Mouse (Mus musculus): ENCODE data around the gene Clec10a. TPM values are rescaled to one million over a fixed set of nuclear protein-coding genes. Genes with fewer than 3 reads are reported as not detected.
"Not testable (repeated sequence)": the region's sequence is repeated elsewhere in the genome, so short reads cannot be mapped to it uniquely, and the experiment has no call there.

The Clec10a gene
- 9.9 and 14.6 TPM in 2 replicates for total RNA-seq (2017)

DNA sequence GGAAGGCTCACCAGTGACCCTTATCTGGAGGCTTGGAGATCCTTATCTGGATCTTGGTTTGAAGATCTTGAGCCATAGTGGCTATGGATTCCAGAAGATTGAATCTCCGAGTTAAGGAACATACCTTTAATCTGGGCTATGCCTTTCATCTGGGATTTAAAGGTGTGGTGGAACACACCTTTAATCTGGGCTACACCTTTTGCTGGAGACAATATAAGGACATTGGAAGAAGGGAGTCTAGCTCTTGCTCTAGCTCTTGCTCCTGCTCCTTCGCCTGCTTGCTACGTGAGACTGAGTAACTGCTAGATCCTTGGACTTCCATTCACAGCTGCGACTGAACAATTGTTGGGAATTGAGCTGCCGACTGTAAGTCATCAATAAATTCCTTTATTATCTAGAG lies at the start of gene Clec10a:
Gene Clec10a (plus strand): TSS at position 301 of the 400 bp plus-strand sequence.
- ATAC-seq (replicated peaks in 1 of 2; ENCODE audit: insufficient read depth in 1 of 2, low FRiP score in 2 of 2, low TSS enrichment in 1 of 2, low read depth in 1 of 2, poor library complexity in 2 of 2, severe bottlenecking in 2 of 2): not testable (repeated sequence)

DNA sequence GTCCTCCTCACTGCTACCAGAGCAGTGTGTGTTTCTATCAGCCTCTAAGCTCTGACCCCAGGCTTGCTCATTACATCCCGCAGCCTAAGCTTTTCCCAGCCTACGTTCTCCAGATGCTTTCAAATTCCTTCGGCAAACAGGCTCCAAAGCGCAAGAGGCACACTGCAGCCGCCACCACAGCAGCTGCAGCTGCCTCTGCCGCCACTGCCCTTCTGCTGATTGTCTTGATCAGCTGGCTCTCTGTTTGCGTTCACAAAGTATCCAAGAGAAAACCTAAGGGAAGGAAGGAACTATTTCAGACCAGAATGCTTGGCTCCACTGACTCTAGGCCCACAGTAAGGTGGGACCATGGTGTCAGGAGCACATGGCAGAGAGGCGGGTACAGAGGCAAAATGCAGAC lies 48.9 kb upstream of the Clec10a start:
- ATAC-seq (replicated peaks in 1 of 2; ENCODE audit: insufficient read depth in 1 of 2, low FRiP score in 2 of 2, low TSS enrichment in 1 of 2, low read depth in 1 of 2, poor library complexity in 2 of 2, severe bottlenecking in 2 of 2): no peak

DNA sequence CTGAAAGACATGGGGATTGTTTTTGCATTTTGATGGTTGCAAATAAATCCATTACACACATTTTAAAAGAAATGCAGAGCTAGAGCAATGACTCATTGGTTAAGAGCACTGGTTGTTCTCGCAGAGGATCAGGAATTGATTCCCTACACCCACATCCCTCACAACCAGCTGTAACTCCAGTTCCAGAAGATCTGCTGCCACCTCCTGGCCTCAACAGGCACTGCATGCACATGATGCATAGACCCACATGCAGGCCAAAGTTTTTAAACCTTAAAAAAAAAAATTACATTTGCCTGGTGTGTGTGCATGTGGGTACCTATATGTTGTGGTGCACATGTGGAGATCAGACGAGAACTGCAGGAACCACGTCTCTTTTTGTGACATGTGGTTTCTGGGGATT lies 45.9 kb upstream of the Clec10a start:
- ATAC-seq (replicated peaks in 1 of 2; ENCODE audit: insufficient read depth in 1 of 2, low FRiP score in 2 of 2, low TSS enrichment in 1 of 2, low read depth in 1 of 2, poor library complexity in 2 of 2, severe bottlenecking in 2 of 2): 0 out of 4 replicates have a peak, but pooled peaks of 1 of the 2 experiments have one; percentile 39

DNA sequence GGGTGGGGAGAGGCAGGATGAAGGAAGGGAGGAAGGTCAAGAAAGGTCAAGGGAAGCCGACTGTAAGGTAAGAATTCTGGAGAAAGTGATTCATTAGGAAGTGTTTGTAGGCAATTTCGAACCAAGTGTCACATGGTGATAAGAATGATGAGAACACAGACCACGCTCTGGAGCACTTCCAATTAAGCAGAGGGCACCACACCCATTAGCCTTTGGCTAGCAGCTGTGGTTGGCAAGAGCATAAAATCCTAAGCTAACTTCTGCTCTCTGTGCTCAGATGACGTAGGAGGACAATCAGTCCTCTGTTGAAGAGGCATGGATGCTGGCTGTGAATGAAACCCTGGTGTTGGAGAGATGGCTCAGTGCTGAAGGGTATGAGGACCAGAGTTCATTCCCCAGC lies 41.4 kb upstream of the Clec10a start:
- no peak for ATAC-seq (replicated peaks in 1 of 2; ENCODE audit: insufficient read depth in 1 of 2, low FRiP score in 2 of 2, low TSS enrichment in 1 of 2, low read depth in 1 of 2, poor library complexity in 2 of 2, severe bottlenecking in 2 of 2)

DNA sequence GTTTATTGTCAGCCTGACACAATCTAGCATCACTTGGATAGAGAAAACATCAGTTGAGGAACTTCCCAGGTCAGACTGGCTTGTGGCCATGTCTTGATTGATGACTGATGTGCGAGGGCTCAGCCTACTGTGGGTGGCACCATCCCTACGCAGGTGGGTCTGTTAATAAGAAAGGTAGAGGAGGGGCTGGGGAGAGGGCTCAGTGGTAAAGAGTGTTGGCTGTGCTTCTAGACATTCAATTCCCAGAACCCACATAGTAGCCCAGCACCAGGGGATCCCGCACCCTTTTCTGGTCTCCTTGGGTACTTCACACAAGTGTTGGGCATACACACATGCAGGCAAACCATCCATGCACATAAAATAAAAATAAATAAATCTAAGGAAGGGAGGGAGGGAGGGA lies 40.1 kb upstream of the Clec10a start:
- no peak for ATAC-seq (replicated peaks in 1 of 2; ENCODE audit: insufficient read depth in 1 of 2, low FRiP score in 2 of 2, low TSS enrichment in 1 of 2, low read depth in 1 of 2, poor library complexity in 2 of 2, severe bottlenecking in 2 of 2)

DNA sequence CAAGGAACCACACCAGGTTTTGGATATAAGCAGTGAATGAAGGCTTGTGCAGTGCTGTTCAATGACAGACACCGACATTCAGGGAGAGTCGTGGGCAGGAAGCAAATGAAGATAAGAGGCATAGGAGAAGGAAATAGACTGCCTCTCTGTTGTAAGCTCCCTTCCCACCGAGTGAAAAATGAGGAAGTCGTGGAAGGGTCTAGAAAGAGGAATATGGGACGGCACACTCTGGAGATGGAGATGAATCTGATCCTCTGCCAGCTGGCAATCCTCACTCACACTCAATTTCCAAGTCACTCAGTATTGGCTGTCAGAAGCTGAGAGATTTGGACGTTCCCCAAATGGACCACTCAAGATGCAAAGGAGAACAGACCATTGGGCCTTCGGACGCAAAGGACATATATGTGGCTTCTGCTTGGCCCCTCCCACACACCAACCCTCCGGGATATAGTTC lies 26.0 kb upstream of the Clec10a start, which contains the start of gene Mgl2:
Gene Mgl2 (plus strand): TSS at position 404 of the 454 bp plus-strand sequence.
- peak; percentile 62 to 66; a peak in 3 of 4 replicates for ATAC-seq (replicated peaks in 1 of 2; ENCODE audit: insufficient read depth in 1 of 2, low FRiP score in 2 of 2, low TSS enrichment in 1 of 2, low read depth in 1 of 2, poor library complexity in 2 of 2, severe bottlenecking in 2 of 2)

DNA sequence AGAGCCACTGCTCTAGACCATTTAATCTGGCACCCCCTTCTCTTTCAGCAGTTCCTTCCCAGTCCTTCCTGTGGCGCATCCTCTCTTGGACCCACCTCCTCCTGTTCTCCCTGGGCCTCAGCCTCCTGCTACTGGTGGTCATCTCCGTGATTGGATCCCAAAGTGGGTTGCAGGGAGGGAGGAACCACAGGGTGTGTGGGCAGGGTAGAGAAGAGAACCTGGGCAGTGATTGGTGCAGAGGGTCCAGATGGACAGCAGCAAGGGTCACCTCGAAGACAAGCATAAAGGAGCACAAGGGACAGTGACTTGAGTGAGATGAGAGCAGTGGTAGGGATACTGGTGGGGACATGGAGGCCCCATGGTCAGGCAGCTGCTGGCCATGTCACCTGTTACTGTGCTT lies 21.0 kb upstream of the Clec10a start:
- ATAC-seq (replicated peaks in 1 of 2; ENCODE audit: insufficient read depth in 1 of 2, low FRiP score in 2 of 2, low TSS enrichment in 1 of 2, low read depth in 1 of 2, poor library complexity in 2 of 2, severe bottlenecking in 2 of 2): not testable (repeated sequence)

DNA sequence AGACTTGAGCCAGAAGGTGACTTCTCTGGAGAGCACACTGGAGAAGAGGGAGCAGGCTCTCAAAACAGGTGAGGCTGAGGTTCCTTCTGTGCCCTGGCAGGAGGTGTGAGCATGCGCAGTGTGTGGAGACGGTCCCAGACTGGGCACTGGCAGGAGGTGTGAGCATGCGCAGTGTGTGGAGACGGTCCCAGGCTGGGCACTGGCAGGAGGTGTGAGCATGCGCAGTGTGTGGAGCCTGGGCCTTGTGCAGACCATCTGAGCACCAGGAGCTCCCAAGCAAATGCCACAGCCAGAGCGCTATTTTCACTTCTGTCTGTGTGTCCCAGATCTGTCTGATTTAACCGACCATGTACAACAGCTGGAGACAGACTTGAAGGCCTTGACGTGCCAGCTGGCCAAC lies 20.1 kb upstream of the Clec10a start:
- ATAC-seq (replicated peaks in 1 of 2; ENCODE audit: insufficient read depth in 1 of 2, low FRiP score in 2 of 2, low TSS enrichment in 1 of 2, low read depth in 1 of 2, poor library complexity in 2 of 2, severe bottlenecking in 2 of 2): not testable (repeated sequence)

DNA sequence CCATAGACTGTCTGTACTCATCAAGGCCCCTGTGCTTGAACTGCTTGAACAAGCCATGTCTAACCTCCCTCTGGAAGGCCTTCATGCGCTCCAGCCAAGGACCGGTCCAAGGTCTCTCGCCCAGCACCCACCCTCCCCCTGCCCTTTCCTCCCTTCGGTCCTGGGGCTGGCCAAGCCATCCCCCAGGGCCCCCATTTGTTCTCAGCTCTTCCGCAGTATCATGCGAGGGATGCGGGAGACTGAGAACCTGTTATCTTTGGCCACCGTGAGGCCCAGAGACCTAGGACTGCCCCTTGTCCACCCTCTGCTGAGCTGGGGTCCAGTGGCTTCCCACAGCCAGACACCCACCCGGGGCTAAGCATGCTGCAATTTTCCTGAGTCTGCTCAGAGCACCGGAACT lies 16.8 kb upstream of the Clec10a start:
- no peak for ATAC-seq (replicated peaks in 1 of 2; ENCODE audit: insufficient read depth in 1 of 2, low FRiP score in 2 of 2, low TSS enrichment in 1 of 2, low read depth in 1 of 2, poor library complexity in 2 of 2, severe bottlenecking in 2 of 2)

DNA sequence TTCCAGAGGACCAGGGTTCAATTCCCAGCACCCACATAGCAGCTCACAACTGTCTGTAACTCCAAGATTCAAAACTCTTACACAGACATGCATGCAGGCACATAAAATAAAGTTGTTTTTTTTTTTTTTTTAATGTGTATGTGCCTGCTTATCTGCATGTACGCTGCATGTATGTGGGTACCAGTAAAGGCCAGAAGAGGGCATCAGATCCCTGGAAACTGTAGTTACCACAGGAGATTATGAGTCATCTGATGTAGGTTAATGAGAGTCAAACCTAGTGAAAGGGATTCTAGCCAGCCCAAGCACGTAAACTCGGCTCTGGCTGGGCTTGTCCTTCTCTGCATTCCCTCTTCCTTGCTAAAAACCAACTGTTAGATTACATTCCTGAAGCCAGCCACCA lies 4.9 kb upstream of the Clec10a start:
- no peak for ATAC-seq (replicated peaks in 1 of 2; ENCODE audit: insufficient read depth in 1 of 2, low FRiP score in 2 of 2, low TSS enrichment in 1 of 2, low read depth in 1 of 2, poor library complexity in 2 of 2, severe bottlenecking in 2 of 2)

DNA sequence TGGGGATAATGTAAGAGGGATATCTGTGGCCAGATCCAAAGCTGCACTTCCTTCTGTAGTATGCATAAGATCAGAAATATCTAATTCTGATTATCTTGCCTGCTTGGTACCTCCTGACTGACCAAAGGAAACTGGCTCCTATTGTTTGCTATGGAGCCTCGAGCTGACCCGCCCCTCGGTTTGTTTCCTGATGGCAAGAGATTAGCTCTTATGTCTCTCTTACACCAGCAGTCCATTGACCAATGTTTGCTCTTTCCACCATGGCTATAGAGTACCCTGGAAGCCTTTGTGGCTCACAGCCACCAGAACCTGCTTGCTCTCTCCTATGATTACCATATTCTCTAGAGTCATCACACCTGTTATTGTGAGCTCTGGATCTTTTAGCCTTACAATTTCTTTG lies 6.3 kb downstream of the Clec10a start:
- ATAC-seq (replicated peaks in 1 of 2; ENCODE audit: insufficient read depth in 1 of 2, low FRiP score in 2 of 2, low TSS enrichment in 1 of 2, low read depth in 1 of 2, poor library complexity in 2 of 2, severe bottlenecking in 2 of 2): no peak

DNA sequence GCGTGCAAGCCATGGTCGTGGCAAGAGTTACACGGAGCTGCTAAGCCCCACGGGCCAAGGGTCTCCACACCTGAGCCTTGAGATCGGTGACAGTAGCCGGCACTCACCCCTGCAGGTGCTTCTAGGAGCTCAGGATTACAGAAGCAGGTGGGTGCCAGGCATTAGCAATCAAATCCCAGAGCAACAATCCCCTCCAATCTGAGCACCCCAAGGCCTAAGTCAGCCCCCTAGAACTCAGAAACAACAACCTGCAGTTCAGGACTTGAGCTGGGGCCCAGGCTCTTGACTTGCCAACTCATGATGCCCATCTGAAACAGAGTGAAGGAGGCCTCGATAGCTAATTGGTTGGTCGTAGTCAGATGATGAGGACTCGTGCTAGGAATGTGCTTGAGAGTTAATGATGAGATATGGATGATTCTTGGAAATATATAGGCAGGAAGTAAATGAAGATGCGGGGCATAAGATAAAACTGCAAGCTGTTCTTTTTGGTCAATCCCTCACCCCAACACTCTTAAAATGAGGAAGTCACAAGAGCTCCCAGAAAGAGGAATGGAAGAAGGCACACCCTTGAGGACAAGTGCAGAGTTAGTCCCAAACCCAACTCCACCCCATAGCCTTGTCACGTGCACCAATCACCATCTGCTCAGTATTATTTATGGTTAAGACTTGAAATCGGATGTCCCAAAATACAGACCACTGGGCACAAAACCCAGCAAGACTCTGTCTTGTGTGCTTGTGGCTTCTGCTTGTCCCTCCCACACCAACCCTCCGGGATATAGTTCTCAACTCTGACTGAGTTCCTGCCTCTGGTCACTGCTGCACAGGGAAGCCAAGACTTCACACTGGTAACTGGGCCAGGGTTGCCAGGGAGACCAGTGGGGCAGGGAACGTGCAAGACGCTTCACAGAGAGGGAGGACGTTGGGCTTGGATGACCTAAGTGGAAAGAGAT lies 10.2 kb downstream of the Clec10a start:
- peak; percentile 49 to 76 for ATAC-seq (replicated peaks in 1 of 2; ENCODE audit: insufficient read depth in 1 of 2, low FRiP score in 2 of 2, low TSS enrichment in 1 of 2, low read depth in 1 of 2, poor library complexity in 2 of 2, severe bottlenecking in 2 of 2)

DNA sequence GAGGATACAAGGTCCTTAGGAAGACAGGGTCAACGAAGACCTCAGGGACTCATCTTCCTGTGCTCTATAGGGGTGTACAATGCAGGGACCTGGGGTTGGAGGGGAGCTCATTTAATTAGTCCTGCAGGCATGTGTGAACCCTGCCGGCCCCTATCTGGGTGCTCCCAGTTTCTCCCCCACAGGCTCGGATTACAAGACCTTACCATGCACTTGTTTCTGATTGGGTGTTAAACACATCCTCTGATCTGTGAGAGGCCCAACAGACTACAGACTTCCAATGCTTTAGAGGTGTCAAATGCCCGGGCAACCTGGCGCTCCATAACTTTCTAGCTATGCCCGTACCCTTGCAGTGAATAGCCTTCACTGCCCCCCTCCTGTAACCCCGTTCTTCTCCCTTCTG lies 12.1 kb downstream of the Clec10a start:
- ATAC-seq (replicated peaks in 1 of 2; ENCODE audit: insufficient read depth in 1 of 2, low FRiP score in 2 of 2, low TSS enrichment in 1 of 2, low read depth in 1 of 2, poor library complexity in 2 of 2, severe bottlenecking in 2 of 2): no peak

DNA sequence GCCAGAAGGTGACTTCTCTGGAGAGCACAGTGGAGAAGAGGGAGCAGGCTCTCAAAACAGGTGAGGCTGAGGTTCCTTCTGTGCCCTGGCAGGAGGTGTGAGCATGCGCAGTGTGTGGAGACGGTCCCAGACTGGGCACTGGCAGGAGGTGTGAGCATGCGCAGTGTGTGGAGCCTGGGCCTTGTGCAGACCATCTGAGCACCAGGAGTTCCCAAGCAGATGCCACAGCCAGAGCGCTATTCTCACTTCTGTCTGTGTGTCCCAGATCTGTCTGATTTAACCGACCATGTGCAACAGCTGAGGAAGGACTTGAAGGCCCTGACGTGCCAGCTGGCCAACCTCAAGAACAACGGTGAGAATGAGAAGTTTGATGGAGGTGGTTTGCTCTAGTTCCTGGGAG lies 13.5 kb downstream of the Clec10a start:
- not testable (repeated sequence) for ATAC-seq (replicated peaks in 1 of 2; ENCODE audit: insufficient read depth in 1 of 2, low FRiP score in 2 of 2, low TSS enrichment in 1 of 2, low read depth in 1 of 2, poor library complexity in 2 of 2, severe bottlenecking in 2 of 2)

DNA sequence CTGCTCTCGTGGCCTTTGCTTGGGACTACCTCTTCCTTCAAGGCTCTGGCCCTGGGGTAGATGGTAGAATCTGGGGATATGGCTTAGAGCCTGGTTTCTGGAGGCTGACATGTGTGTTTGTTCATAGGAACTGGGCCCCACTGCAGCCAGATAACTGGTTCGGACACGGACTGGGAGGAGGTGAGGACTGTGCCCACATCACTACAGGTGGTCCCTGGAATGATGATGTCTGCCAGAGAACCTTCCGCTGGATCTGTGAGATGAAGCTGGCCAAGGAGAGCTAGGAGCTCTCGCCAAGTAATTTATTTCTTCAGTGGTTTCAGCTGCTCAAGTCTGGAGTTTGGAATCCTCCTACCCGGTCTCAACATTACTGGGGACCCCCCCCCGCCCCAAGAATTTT lies 14.3 kb downstream of the Clec10a start:
- ATAC-seq (replicated peaks in 1 of 2; ENCODE audit: insufficient read depth in 1 of 2, low FRiP score in 2 of 2, low TSS enrichment in 1 of 2, low read depth in 1 of 2, poor library complexity in 2 of 2, severe bottlenecking in 2 of 2): no peak

DNA sequence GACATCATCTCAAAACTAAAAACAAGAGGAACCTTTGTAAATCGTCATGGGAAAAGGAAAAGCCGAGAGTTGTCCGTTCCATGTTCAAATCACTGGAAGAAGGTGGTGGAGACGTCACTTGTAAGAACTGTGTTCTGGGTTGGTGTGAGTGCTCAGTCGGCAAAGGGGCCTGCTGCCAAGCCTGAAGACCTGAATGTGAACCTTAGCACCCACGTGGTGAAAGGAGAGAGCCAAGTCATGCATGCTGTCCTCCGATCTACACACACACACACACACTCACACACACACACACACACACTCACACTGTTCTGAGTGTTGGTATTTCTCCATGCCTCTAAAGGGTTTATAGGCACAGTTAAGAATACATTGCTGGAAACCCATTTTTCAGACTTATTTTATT lies 15.2 kb downstream of the Clec10a start:
- no peak for ATAC-seq (replicated peaks in 1 of 2; ENCODE audit: insufficient read depth in 1 of 2, low FRiP score in 2 of 2, low TSS enrichment in 1 of 2, low read depth in 1 of 2, poor library complexity in 2 of 2, severe bottlenecking in 2 of 2)

DNA sequence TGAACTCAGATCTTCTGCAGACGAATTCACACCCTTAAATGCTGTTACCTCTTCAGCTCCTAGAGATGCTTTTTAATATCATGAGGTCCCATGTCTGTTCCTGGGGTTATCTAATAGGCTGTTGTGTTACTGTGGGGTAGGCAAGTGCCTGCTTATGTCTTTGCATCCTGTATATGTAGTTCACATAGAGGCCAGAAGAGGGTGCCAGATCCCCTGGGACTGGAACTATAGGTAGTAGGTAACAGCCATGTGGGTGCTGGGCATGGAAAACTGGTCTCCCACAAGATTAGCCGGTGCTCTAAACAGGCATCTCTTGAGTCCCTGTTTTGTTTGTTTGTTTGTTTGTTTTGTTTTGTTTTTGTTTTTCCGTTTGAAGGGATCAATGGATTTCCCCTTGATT lies 15.8 kb downstream of the Clec10a start:
- ATAC-seq (replicated peaks in 1 of 2; ENCODE audit: insufficient read depth in 1 of 2, low FRiP score in 2 of 2, low TSS enrichment in 1 of 2, low read depth in 1 of 2, poor library complexity in 2 of 2, severe bottlenecking in 2 of 2): no peak; a peak in 1 of 4 replicates

DNA sequence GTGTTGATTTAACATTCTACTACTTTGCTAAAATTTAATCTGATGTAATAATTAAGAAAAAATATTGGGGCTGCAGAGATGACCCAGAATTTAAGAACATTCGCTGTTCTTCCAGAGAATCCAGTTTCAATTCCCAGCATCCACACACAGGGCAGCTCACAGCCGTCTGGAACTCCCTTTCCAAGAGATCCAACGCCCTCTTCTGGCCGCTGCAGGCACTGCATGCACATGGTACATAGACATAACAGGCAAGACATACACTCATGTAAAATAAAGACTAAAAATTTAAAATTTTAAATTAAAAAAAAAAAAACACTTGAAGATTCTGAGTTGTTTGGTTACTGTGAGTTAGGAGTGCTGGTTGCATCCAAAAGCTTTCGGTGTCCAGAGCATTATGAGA lies 16.3 kb downstream of the Clec10a start:
- no peak for ATAC-seq (replicated peaks in 1 of 2; ENCODE audit: insufficient read depth in 1 of 2, low FRiP score in 2 of 2, low TSS enrichment in 1 of 2, low read depth in 1 of 2, poor library complexity in 2 of 2, severe bottlenecking in 2 of 2)

DNA sequence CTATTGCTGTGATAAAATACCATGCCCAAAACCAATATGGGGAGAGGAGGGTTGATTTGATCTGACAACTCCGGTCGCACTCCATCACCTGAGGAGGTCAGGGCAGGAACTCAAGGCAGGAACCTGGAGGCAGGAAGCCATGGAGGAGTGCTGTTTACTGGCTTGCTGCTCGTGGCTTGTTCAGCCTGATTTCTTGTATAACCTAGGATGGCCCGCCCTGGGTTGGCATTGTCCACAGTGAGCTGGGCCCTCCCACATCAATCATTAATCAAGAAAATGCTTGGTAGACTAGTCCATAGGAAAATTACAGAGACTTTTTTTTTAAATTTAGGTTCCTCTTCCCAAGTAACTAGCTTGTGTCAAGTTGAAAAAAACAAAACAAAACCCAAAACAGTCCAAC lies 18.5 kb downstream of the Clec10a start:
- ATAC-seq (replicated peaks in 1 of 2; ENCODE audit: insufficient read depth in 1 of 2, low FRiP score in 2 of 2, low TSS enrichment in 1 of 2, low read depth in 1 of 2, poor library complexity in 2 of 2, severe bottlenecking in 2 of 2): no peak

Measured in hematopoietic stem cell, adult 5-6 weeks (primary cell).